In genomic region chr3:68383672-68384071, GRCm38 (mm10) we compare ENCODE assay signal across 27 mouse cellular contexts.
A peak's percentile ranks its signal among the peaks of the same experiment; 100 is the strongest.
DNase-seq lines count a peak whose midpoint lies in the region; ATAC-seq lines count a peak whose summit lies in the region.
"Had no signal": no experiment of that assay in that cellular context is flagged by ENCODE, and none has a peak within 500 bp of the region (broad histone marks: within the 10 kb centered on the region; RNA-seq: fewer than 3 reads in every experiment).

No protein-coding gene starts in this region.

- H3K4me2 ChIP-seq in hindbrain, embryonic 16.5 days (ENCODE audit: low read length), result no peak overlapping the region
- H3K4me2 ChIP-seq in liver, embryonic 12.5 days, result no peak overlapping the region
- H3K4me2 ChIP-seq in liver, embryonic 11.5 days, result no peak overlapping the region
- H3K4me2 ChIP-seq: heart, embryonic 13.5 days; kidney, embryonic 15.5 days; neural tube, embryonic 15.5 days had no signal

- intact Hi-C loops in heart, postnatal 14 days (cut with DNase I), result no loop called here

- peak; percentile 78 for ATAC-seq in hindbrain, embryonic 16.5 days
- ATAC-seq in liver, embryonic 12.5 days, result peak; percentile 32; the same call in 1 of the 2 replicates
- ATAC-seq in liver, embryonic 11.5 days (replicated peaks; ENCODE audit: low FRiP score), result no peak; the same call in 1 of the 2 replicates
- ATAC-seq: activated CD4-positive, CD25-positive, alpha-beta regulatory T cell, adult 4 months; intestine, embryonic 16.5 days had no signal

- no peaks in the 10 kb centered on the region for H3K9me3 ChIP-seq in hindbrain, embryonic 16.5 days (ENCODE audit: control insufficient read depth, low read length)
- no peaks in the 10 kb centered on the region for H3K9me3 ChIP-seq in hindbrain, embryonic 10.5 days
- no peaks in the 10 kb centered on the region for H3K9me3 ChIP-seq in liver, embryonic 12.5 days (replicated peaks)
- H3K9me3 ChIP-seq in liver, embryonic 11.5 days (ENCODE audit: control insufficient read depth, low read length), result no peaks in the 10 kb centered on the region
- H3K9me3 ChIP-seq: heart, embryonic 13.5 days; kidney, embryonic 15.5 days; neural tube, embryonic 15.5 days had no signal

- H3K4me1 ChIP-seq in hindbrain, embryonic 16.5 days (ENCODE audit: control insufficient read depth, insufficient read depth, low read depth, low read length), result no peaks in the 10 kb centered on the region
- H3K4me1 ChIP-seq in hindbrain, embryonic 10.5 days (replicated peaks), result no peaks in the 10 kb centered on the region
- no peaks in the 10 kb centered on the region for H3K4me1 ChIP-seq in liver, embryonic 12.5 days
- H3K4me1 ChIP-seq in liver, embryonic 11.5 days (replicated peaks; ENCODE audit: control insufficient read depth, insufficient read depth, low read length), result no peaks in the 10 kb centered on the region
- H3K4me1 ChIP-seq: heart, embryonic 13.5 days had no signal

- no peaks in the 10 kb centered on the region for H3K27me3 ChIP-seq in hindbrain, embryonic 16.5 days (replicated peaks; ENCODE audit: control insufficient read depth, insufficient read depth, low read length)
- no peaks in the 10 kb centered on the region for H3K27me3 ChIP-seq in hindbrain, embryonic 10.5 days (ENCODE audit: insufficient read depth, poor library complexity, severe bottlenecking)
- no peaks in the 10 kb centered on the region for H3K27me3 ChIP-seq in liver, embryonic 12.5 days (replicated peaks)
- no peaks in the 10 kb centered on the region for H3K27me3 ChIP-seq in liver, embryonic 11.5 days (replicated peaks; ENCODE audit: control insufficient read depth, insufficient read depth, low read length)
- H3K27me3 ChIP-seq: CH12.LX; heart, embryonic 13.5 days; kidney, embryonic 15.5 days; neural tube, embryonic 15.5 days had no signal

- no peak overlapping the region for H3K27ac ChIP-seq in hindbrain, embryonic 16.5 days (ENCODE audit: low read depth, low read length)
- H3K27ac ChIP-seq in hindbrain, embryonic 10.5 days, result no peak overlapping the region
- no peak overlapping the region for H3K27ac ChIP-seq in liver, embryonic 12.5 days
- H3K27ac ChIP-seq in liver, embryonic 11.5 days (ENCODE audit: low read depth, low read length), result no peak overlapping the region
- H3K27ac ChIP-seq: heart, embryonic 13.5 days; kidney, embryonic 15.5 days; layer of hippocampus, adult 2 months; liver, embryonic 14.5 days; macrophage; neural tube, embryonic 15.5 days had no signal

- H3K9ac ChIP-seq in hindbrain, embryonic 16.5 days (ENCODE audit: low read depth, low read length), result no peak overlapping the region
- no peak overlapping the region for H3K9ac ChIP-seq in liver, embryonic 12.5 days
- no peak overlapping the region for H3K9ac ChIP-seq in liver, embryonic 11.5 days (ENCODE audit: low read depth, low read length)
- H3K9ac ChIP-seq: heart, embryonic 13.5 days; kidney, embryonic 15.5 days; liver, embryonic 14.5 days; neural tube, embryonic 15.5 days had no signal

- H3K4me3 ChIP-seq in hindbrain, embryonic 16.5 days (ENCODE audit: low read length), result no peak overlapping the region
- no peak overlapping the region for H3K4me3 ChIP-seq in hindbrain, embryonic 10.5 days
- no peak overlapping the region for H3K4me3 ChIP-seq in liver, embryonic 12.5 days
- H3K4me3 ChIP-seq in liver, embryonic 11.5 days (ENCODE audit: low read depth, low read length), result no peak overlapping the region
- H3K4me3 ChIP-seq: erythroblast, embryonic 14.5 days; heart, embryonic 13.5 days; kidney, embryonic 15.5 days; layer of hippocampus, adult 2 months; neural tube, embryonic 15.5 days had no signal

- no peaks in the 10 kb centered on the region for H3K36me3 ChIP-seq in hindbrain, embryonic 16.5 days (ENCODE audit: control insufficient read depth, insufficient read depth, low read length)
- H3K36me3 ChIP-seq in hindbrain, embryonic 10.5 days, result no peaks in the 10 kb centered on the region
- no peaks in the 10 kb centered on the region for H3K36me3 ChIP-seq in liver, embryonic 12.5 days
- no peaks in the 10 kb centered on the region for H3K36me3 ChIP-seq in liver, embryonic 11.5 days (ENCODE audit: control insufficient read depth, insufficient read depth, low read length)
- H3K36me3 ChIP-seq: heart, embryonic 13.5 days; kidney, embryonic 15.5 days; neural tube, embryonic 15.5 days had no signal

- peak; percentile 85 to 92 for DNase-seq in cerebellum, postnatal 10 days
- DNase-seq in cerebellum, adult 18-20 months, result no peak
- DNase-seq in hindbrain, embryonic 10.5 days (ENCODE audit: low spot score), result no peak
- no peak for DNase-seq in liver, embryonic 11.5 days (ENCODE audit: low spot score)
- peak; percentile 36 for DNase-seq in retina, embryonic 14.5 days (ENCODE audit: low spot score)
- no peak for DNase-seq in heart, postnatal 14 days
- DNase-seq: adrenal gland, adult 2 months; adrenal gland, postnatal 36 days; cerebellum, adult 9-11 months; gastrocnemius, postnatal 10 days; heart, postnatal 10 days; lung, adult 2 months; lung, postnatal 10 days; thymus, adult 2 months; thymus, postnatal 36 days had no signal

Comparison
In these comparisons a context has a peak if more than half of its experiments do, and no peak if none do; other contexts are left out.
1. DNase-seq: peak in cerebellum, postnatal 10 days (2 of 2) and retina, embryonic 14.5 days (single experiment); none in cerebellum, adult 18-20 months (0 of 2), hindbrain, embryonic 10.5 days (single experiment), liver, embryonic 11.5 days (single experiment) and heart, postnatal 14 days (0 of 2).